Mouse (Mus musculus) thymus, adult 18-20 months (tissue): ENCODE measurements around the gene Mast4.

Source experiments
- DNase-seq, 2 experiments: peaks; one replicate each; pipeline ENCODE4 v3.0.0; 2022; ENCODE audit warnings: mixed read lengths in 2 of 2

The Mast4 gene

DNA sequence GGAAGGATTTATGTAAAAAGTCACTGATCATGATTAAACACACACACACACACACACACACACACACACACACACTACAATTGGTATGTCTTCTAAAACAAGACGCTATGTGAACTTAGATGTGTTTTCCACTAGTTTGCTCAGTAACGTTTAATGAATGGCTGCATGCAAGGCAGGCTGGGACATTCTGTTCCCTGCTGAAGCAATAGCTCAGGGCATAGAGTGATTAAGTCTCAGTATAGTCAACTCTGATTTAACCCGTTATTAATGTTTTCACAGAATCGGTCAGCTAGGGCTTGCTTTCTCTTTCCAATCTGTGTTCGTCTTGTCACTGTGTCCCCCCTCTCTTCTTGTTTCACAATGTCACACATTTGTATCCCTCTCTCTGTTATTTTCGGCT lies 558.8 kb downstream of the Mast4 start:
- DNase-seq, result no peak

DNA sequence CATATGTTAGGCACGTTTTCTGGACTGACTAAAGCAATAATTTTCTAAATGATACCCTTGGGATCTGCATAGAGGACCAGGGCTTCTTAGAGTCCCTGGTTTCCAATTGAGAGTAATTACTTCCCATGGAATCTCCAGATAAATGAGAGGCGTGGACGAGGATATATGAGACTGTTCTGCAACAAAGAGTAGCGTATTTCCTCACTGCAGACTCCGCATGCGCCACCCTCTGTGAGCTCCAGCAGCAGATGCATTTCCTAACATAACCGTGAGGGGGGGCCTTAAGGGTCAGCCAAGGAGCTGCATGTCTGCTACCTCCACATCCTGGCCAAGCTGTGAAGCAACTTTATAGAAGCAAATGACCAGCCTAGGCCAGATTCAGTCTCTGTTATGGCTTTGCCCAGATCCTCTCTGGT lies 559.5 kb downstream of the Mast4 start:
- no peak for DNase-seq

- no peak for DNase-seq
Measured at GRCm38 (mm10) chr13:102773169-102773568, 561.1 kb downstream of the Mast4 start.

DNA sequence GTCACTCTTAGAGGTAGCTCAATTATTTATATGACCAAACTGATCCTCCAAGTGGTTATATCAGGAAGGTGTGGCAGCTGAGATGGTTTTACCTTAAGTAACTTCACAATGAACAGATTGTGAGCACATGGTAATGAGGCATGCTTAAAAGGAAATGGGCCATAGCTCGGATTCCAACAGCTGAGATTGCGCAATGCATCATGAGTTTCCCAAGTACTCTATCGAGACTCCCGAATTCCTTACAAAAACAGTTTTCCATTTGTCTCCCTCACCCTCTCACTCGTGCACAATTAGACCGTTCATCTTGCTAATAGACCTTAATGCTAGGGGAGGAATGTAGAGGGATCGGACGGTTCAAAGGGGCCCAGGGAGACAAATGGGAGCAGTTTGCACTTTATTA lies 564.1 kb downstream of the Mast4 start:
- DNase-seq, result no peak

DNA sequence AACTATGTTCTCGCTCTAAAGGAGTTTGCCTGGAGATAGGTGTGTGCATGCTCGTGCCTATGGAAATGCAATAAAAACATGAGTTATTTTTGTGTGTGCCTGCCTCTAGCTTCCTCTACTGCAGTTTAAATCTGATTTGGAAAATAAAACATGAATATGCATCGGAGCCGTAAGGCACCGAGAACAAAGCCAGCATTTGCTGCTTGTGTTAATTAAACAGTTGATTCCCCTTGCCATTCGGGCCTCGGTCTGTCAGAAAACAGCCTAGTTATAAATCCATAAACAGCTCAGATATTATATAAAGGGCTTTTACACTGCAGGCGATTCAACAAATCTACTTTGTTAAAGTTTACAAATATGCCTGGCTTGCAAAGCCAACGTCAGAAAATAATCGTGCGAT lies 565.8 kb downstream of the Mast4 start:
- DNase-seq, result no peak

DNA sequence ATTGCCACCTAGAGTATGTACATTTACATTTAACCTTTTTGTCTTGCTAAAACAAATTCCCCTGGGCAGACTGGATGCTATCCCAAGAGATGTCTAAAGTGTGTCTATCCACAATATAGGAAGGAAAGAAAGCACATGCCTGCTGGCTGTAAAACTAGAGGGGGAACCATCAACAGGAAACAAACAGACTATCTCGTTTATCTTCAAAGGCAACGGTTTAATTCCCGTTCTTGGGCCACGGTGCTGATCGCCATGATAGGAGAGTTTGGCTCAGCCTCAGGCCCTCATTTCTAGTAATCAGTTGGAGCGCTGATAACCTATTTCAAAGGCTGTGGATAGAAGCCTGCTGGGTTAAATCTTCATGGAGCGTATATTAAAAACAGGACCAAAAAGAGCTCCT lies 567.2 kb downstream of the Mast4 start:
- no peak for DNase-seq

- no peak for DNase-seq
Measured at GRCm38 (mm10) chr13:102765216-102765615, 569.1 kb downstream of the Mast4 start.

- DNase-seq, result no peak
Measured at GRCm38 (mm10) chr13:102764218-102764617, 570.1 kb downstream of the Mast4 start.

DNA sequence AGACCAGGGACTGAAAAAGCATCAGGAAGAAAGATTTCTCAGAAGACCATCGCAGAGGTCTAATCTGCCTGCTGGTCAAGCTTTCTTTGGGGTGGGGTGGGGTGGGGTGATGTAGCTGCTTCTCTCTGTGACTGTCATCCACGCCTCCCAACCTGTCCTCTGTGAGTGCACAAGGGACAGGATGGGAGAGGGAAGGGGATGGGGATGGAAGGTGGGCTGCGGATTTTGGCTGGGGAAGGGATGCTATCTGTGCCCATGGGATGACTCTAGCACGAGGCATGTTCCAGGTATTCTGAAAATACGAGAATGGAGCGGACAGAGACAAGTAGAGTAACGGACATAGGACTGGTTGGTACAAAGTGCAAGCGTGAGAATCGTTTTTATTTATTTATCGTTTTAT lies 572.1 kb downstream of the Mast4 start:
- no peak for DNase-seq

DNA sequence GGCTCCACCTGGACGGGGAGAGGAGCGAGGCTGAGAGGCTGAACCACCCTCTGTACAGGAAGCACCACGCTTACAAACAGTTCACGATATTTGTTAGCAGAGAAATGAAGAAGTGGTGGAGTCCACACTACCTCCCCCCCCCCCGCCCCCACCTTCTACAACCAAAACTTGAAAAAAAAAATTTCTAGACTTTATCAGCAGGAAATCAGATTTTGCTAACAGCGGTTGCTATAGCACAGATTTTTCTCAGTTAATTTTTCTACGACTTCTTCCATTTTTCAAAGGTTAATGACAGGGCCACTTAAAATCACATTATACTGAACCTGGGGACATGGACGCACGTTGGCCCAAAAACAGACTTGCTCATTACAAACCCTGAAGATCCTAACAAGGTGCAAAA lies 572.9 kb downstream of the Mast4 start:
- DNase-seq, result no peak

DNA sequence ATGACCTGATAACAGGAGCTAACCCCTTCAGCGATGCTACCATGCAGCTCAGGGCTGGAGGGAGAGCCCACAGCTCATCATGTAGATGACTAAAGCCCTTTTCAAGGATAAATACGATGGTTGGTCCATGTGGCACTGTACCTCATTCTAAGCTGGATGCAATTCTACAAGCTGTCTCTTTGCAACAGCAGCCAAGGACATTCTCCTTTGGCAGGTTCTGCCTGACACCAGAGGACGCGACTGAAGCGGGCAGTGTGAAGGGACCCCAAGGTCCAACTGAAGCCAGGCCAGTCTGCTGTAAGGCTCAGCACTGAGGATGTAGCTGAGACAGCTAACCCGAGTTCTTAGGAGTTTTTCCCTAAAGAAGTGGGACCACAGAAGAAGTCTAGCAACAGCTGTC lies 576.3 kb downstream of the Mast4 start:
- DNase-seq, result no peak

DNA sequence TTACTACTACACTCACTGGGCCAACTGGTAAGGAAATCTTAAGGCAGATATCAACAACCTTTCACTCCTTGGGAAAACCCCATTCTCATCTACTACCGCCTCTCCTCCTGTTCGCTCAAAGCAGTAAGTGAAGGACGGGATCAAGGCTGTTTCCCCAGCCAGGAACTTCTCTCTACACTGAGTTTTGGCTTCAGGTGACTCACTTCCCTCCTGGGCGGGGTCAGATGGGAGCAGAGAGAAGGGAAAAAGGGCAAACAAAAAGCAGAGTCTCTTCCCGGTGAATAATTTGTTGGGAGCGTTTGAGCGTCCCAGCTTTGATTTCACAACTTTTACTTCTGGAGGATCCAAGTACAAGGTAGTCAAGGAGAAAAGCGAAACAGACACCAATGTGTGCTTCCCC lies 578.2 kb downstream of the Mast4 start:
- no peak for DNase-seq

- no peak for DNase-seq
Measured at GRCm38 (mm10) chr13:102755124-102755523, 579.2 kb downstream of the Mast4 start.

GRCm38 (mm10) chr13:102753714-102754556 lies 580.4 kb downstream of the Mast4 start:
- no peak for DNase-seq

DNA sequence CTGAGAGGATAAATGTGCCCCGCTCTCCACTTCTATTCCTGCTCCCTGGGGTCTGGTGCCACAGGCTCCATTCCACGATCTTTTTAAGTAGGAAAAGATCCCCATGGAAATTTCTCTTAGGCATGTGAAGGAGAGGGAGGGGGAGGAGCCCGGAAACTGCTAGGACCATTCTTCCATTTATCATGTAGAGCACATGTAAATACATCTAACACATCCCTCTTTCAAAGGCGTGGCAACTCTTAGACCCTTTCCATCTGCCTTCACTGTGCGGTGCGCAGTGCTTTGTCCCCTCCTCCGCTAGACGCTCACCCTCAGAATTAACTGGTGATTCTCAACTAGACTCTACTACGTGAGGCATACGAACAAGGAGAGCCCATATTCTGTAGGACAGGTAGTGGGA lies 584.4 kb downstream of the Mast4 start:
- no peak for DNase-seq

GRCm38 (mm10) chr13:102749194-102749593 lies 585.1 kb downstream of the Mast4 start:
- no peak for DNase-seq

DNA sequence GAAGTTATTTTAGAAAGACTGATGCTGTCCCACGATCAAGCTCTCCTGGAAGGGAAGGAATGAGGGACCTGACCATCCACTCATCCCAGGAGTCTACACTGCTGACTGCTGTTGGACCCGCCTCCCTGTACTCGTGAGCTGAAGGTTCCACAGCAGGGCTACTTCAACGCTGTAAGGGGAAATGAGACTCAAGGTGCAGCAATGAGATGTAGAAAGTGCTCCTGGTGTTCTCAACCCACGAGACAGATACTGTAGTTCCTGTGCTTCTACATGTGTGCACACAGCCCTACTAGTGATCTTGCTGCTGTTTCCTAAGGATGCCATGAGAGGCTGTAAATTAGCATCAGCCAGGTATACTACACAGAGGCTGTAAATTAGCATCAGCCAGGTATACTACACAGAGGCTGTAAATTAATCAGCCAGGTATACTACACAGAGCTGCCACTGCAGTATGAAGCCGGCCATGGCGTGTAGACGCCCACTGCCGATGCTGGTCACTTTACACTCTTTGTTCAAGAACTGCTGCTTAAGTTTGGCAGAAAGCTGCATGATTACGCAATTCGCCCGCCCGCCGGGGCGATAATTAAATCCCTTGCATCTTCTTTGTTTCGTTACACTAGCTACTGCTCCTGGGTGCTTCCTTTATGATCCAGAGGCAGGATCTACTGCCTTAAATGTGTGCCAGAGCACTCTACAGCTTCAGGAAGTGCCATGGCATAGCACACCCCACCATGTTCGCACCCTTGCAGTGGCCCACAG lies 587.3 kb downstream of the Mast4 start:
- no peak for DNase-seq

DNA sequence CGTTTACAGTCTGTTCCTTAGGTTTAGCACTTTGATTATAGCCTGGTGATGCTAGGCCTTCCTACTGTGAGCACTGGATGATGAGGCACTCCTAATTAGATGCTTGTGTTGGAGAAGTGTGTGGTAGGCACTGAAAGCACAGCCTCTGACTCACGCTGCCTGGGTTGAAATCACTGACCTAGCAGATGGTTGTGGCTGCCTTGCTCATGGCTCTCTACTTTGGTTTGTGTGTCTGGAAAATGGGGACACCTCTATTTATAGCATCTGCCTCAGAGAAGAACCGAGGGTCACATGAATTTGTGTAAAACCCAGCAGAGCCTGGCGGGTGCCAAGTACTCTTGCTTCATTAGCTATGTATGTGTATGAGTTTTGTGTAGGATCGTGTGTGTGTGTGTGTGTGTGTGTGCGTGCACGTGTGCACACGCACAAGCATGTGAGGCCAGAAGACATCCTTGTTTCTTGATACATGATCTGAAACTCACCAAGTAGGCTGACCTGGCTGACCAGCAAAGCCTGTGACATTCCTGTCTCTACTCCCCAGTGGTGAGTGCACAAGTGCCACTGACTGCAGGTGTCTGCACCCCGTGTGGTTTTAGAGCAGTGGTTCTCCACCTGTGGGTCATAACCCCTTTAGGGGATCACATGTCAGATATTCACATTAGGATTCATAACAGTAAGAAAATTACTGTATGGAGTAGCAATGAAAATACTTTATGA lies 588.5 kb downstream of the Mast4 start:
- DNase-seq, result no peak

GRCm38 (mm10) chr13:102745270-102745600 lies 589.1 kb downstream of the Mast4 start:
- no peak for DNase-seq

- DNase-seq, result no peak
Measured at GRCm38 (mm10) chr13:102744481-102745269, 589.6 kb downstream of the Mast4 start.

DNA sequence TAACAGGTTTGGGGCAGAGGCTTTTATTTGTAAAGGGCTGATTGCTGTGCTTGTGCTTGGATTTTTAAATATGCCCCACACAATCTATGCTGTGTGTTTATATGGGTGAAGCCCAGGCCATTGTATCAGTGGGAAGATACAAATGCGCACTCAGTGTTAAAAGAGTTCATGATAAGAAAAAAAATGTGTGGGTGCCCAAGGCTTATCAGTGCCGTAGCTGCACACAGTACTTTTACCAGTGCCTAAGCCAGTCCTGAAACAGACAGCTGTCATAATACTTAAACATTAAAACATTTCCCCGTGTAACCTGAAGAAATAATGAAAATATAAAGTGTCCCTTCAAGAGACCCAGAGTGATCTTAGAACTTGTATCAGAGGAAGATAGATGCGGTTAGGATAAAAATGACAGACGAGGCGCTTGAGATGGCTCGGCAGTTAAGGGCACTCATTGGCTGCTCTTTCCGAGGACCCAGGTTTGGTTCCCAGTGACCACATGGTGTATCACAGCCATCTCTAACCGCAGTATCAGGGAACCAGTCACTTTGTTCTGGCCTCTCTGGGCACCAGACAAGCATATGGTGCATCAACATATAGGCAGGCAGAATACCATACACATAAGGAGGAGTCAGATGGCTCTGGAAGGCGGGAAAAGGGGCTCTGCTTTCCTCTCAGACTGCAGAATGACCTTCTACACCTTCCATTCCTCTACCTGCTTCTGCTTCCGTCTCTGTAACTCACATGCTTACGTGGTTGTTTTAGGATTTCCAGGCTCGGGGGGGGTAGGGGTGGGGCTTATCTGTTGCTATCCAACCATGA lies 594.4 kb downstream of the Mast4 start:
- DNase-seq, result no peak

DNA sequence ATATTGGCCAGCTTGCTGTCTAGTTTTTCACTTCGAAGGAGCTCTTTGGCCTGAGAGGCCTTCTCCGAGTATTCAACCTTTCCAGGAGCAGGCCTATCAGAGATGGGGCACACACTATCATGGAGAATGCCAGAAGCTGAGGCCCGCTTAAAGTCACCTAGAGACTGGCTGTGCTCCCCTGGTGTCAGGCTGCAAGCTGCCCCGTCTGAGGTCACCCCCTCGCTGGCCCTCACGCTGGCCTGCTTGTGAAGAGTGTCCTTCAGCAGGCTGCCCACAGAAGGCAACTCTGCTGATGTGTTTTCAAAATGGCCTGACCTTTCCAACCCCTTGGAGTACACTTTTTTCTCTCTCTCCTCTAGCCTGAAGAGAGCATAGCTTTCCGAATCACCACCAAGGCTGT lies 596.5 kb downstream of the Mast4 start:
- no peak for DNase-seq
